Mouse (Mus musculus) thymus, postnatal 25 days (tissue): Measurements from ENCODE around the gene Bdh2.

ENCODE experiments used
- DNase-seq: peaks from one replicate; pipeline ENCODE4 v3.0.0; 2022

Bdh2 gene

GRCm38 (mm10) chr3:135300081-135300480 is 19.1 kb downstream of the Bdh2 start:
- DNase-seq: no peak

- DNase-seq: no peak
Observed at GRCm38 (mm10) chr3:135304060-135304459, 23.0 kb downstream of the Bdh2 start.

GRCm38 (mm10) chr3:135304566-135304965 is 23.5 kb downstream of the Bdh2 start:
- no peak for DNase-seq

GRCm38 (mm10) chr3:135307411-135308259 is 26.6 kb downstream of the Bdh2 start, which contains the start of gene Slc9b2:
Gene Slc9b2 (plus strand): TSS chr3:135307700.
- DNase-seq: peak; percentile 57

GRCm38 (mm10) chr3:135312916-135313491 is 32.0 kb downstream of the Bdh2 start:
- DNase-seq: no peak

- no peak for DNase-seq
Observed at GRCm38 (mm10) chr3:135313727-135314126, 32.7 kb downstream of the Bdh2 start.

GRCm38 (mm10) chr3:135314811-135315210 is 33.8 kb downstream of the Bdh2 start:
- DNase-seq: no peak

- DNase-seq: no peak
Observed at GRCm38 (mm10) chr3:135315720-135316425, 34.9 kb downstream of the Bdh2 start.

GRCm38 (mm10) chr3:135318331-135318730 is 37.3 kb downstream of the Bdh2 start:
- DNase-seq: no peak

- DNase-seq: no peak
Observed at GRCm38 (mm10) chr3:135324354-135324753, 43.3 kb downstream of the Bdh2 start.

GRCm38 (mm10) chr3:135327176-135327575 is 46.2 kb downstream of the Bdh2 start:
- no peak for DNase-seq

GRCm38 (mm10) chr3:135327601-135328000 is 46.6 kb downstream of the Bdh2 start:
- peak; percentile 23 for DNase-seq

- DNase-seq: peak; percentile 83
Observed at GRCm38 (mm10) chr3:135328560-135328959, 47.5 kb downstream of the Bdh2 start.

- no peak for DNase-seq
Observed at GRCm38 (mm10) chr3:135332691-135333090, 51.7 kb downstream of the Bdh2 start.

GRCm38 (mm10) chr3:135333763-135334162 is 52.7 kb downstream of the Bdh2 start:
- DNase-seq: no peak

- DNase-seq: no peak
Observed at GRCm38 (mm10) chr3:135347739-135348264, 66.8 kb downstream of the Bdh2 start, which contains the start of gene Slc9b1. Gene Slc9b1 (plus strand): TSS chr3:135348029.

GRCm38 (mm10) chr3:135349022-135349421 is 68.0 kb downstream of the Bdh2 start:
- no peak for DNase-seq

GRCm38 (mm10) chr3:135351857-135352256 is 70.8 kb downstream of the Bdh2 start:
- DNase-seq: no peak
